Mouse (Mus musculus): ENCODE data around the gene Ubr2.

The Ubr2 gene

GRCm38 (mm10) chr17:47002401-47002800 is 8.0 kb downstream of the Ubr2 start:
- 77% methylated on average over 5 of the region's 5 CpGs for WGBS

- 88% methylated on average over 4 of the region's 4 CpGs for whole genome bisulfite sequencing
Measured at GRCm38 (mm10) chr17:46998840-46999239, 11.5 kb downstream of the Ubr2 start.

GRCm38 (mm10) chr17:46996484-46996883 is 13.9 kb downstream of the Ubr2 start:
- 70% methylated on average over 7 of the region's 7 CpGs for WGBS

DNA sequence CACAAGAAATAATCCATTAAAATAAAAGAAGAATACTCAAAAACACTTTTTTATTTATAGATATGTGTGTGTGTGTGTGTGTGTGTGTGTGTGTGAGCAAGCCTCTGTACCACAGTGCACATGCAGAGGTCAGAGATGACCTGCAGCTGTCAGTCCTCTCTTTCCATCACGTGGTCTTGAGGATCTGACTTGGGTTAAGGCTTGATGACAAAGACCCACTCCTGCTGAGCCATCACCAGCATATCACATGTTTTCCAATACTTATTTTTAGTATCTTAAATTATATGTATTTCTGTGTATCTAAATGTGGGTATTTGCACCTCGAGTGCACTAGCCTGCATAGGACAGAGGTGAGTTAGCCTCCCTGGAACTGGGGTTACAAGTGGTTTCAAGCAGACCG is 14.7 kb downstream of the Ubr2 start:
- whole genome bisulfite sequencing = 45% methylated on average over 3 of the region's 3 CpGs

DNA sequence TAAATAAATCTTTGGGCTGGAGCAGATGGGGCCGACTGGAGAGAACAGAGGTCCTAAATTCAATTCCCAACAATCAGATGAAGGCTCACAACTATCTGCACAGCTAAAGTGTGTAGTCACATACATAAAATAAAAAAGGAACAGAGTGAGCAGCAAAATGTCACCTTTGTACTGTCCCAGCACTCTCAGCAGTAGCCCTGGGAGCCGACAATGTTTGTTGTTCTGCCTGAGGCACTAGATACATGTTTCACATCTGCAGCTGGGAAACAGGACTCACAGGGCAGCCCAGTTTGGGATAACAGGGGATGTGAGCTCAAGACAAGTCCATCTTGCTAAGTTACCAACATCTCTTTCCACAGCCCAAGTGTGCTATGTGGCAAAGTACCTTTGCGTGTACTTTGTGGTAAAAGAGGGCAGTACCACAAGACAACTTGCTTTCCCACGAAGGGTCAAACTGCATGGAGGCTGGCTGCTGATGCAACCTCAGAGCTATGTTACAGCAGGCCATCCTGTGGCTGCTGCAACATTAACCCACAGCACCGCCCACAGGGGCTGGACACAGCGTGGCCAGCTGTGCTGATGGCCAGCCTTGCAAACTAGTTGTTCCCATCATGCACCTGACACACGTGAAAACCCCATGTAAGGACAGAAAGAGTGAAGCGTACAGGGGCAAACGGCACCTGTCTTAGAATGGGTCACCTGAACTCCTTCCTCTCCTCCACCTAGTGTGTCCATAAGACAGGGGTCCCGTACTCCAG is 15.5 kb downstream of the Ubr2 start:
- WGBS = 73% methylated on average over 10 of the region's 10 CpGs

DNA sequence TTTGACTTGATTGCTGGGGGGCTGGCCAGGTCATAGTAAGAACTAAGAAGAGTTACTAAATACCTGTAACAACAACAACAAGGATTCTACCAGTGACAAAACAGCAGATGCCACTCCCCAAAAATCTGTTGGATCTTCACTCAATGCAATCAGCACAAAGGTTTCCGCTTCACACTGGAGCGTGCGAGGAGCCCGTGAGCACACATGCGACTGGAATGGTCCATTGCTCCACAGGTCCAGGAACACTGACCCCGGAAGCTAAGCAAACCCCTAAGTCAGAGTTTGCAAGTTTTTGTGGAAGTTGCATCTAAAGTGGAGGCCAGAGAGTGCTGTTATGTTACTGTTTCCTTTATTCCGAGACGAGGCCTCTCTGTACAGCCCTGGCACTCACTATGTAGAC is 16.7 kb downstream of the Ubr2 start:
- WGBS = 94% methylated on average over 8 of the region's 8 CpGs

- WGBS = 48% methylated on average over 3 of the region's 3 CpGs
Measured at GRCm38 (mm10) chr17:46987631-46988030, 22.7 kb downstream of the Ubr2 start.

DNA sequence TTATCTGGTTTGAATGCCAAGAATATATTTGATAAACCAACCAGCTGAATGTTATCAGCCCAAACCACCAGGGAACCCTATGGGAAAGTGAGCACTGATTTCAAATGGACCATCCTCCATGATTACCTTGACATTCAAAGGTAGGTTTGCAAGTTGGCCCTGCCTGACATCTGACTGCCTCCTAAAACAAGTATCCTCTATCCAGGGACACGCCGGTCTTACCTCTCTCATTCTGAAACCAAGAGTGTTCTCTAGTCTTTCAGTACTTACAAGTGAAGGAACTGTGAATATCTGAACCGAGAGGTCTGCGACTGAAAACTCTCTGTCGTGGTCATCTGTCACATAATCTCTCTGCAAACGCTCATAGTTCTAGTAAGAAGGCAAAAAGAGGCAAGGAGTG is 30.3 kb downstream of the Ubr2 start:
- WGBS = 90% methylated on average over 6 of the region's 6 CpGs

- 71% methylated on average over 3 of the region's 3 CpGs for WGBS
Measured at GRCm38 (mm10) chr17:46975183-46975582, 35.2 kb downstream of the Ubr2 start.

GRCm38 (mm10) chr17:46972603-46973002 is 37.8 kb downstream of the Ubr2 start:
- 95% methylated on average over 7 of the region's 7 CpGs for WGBS

GRCm38 (mm10) chr17:46966892-46967291 is 43.5 kb downstream of the Ubr2 start:
- 75% methylated on average over 14 of the region's 14 CpGs for WGBS

GRCm38 (mm10) chr17:46963186-46963585 is 47.2 kb downstream of the Ubr2 start:
- WGBS = 59% methylated on average over 13 of the region's 13 CpGs

DNA sequence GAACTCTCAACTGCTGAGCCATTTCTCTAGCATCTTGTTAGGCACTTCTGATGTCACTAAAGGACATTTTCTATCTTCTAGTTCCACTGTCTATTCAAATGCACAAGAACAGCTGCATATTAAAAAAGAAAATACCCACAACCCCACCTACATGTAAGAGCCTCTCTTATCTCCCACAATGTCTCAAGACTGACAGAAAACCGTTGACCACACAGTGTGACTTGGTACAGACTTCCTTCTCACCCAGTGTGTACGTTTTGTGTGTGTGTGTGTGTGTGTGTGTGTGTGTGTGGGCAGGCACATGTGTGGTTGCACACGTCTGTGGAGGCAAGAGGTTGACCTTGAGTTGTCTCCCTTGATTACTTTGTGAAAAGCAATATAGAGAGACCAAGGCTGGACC is 48.2 kb downstream of the Ubr2 start:
- WGBS = 60% methylated on average over 3 of the region's 3 CpGs

- WGBS = 67% methylated on average over 10 of the region's 10 CpGs
Measured at GRCm38 (mm10) chr17:46960216-46960615, 50.1 kb downstream of the Ubr2 start.

- WGBS = 70% methylated on average over 2 of the region's 2 CpGs
Measured at GRCm38 (mm10) chr17:46958045-46958444, 52.3 kb downstream of the Ubr2 start.

DNA sequence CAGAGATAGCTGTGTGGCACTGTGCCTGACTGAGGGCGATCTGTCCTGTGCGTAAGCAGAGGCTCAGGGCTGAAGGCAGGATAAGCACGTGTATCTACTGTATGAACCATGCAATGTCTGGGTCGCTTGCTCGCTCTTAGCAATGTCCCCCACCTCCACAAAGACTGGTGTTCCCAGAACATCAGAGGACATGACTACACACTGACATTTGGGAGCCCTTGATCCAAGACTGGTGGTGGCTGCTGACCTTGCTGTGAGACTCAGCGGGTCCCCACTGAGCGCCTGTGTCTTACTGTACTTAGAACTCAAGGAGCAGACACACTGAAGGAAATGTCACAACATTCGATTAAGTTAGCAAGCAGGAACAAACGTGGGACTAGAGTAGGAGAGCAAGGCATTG is 64.1 kb downstream of the Ubr2 start:
- 70% methylated on average over 9 of the region's 9 CpGs for WGBS

DNA sequence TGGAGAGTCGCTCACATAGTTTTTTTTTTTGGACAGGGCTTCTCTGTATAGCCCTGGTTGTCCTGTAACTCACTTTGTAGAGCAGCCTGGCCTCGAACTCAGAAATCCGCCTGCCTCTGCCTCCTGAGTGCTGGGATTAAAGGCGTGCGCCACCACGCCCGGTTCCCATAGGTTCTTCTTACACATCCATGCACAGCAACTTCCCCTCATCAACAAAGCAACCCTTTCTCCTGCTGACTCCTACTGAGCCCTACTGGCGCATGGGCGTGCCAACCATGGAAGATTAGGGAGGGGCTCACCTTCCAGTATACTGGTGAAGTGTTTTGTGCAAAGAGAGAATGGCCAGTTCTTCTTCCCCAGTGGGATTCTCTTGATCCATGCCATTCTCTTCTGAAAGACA is 67.9 kb downstream of the Ubr2 start:
- 95% methylated on average over 9 of the region's 9 CpGs for WGBS

- WGBS = 88% methylated on average over 8 of the region's 8 CpGs
Measured at GRCm38 (mm10) chr17:46940461-46940860, 69.9 kb downstream of the Ubr2 start.

GRCm38 (mm10) chr17:46933557-46934348 is 76.6 kb downstream of the Ubr2 start:
- 60% methylated on average over 19 of the region's 19 CpGs for WGBS

DNA sequence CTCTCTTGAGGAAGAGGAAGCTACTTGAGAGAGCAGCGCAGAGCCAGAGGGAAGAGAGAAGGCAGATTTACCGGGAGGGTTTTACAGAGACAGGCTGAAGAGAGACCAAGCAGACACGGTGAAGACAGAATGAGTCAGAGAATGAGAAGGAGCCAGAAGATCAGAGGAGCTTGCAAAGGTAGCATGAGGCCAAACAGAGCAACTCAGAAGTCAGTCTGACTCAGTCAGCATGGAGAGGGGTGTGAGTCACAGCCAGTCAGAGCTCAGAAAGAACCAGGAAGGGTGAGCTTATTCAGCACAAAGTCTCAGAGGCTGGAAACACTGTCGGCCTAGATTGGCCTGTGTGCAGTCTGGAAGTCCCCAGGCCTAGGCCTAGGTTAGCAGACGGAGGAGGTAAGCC is 77.4 kb downstream of the Ubr2 start:
- 57% methylated on average over 5 of the region's 5 CpGs for WGBS

GRCm38 (mm10) chr17:46929897-46930296 is 80.5 kb downstream of the Ubr2 start:
- 86% methylated on average over 7 of the region's 7 CpGs for WGBS

DNA sequence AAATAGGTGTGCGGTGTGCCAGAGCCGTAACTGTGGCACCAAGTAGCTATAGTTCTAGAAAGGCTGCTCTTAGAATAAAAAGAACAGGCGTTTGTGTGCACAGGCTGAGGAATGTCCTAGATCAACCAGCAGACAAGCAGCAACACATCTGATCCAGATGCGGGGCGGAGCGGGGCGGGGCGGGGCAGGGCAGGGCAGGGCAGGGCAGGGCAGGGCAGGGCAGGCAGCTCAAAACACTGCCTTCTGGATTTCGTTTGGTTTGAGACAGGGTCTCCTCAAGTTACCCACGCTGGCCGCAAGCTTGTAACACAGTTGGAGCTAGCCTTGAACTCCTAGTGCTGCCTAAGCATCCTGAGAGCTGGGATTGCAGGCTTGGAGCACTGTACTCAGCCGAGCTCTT is 81.1 kb downstream of the Ubr2 start:
- WGBS = 86% methylated on average over 12 of the region's 12 CpGs

- WGBS = 56% methylated on average over 5 of the region's 5 CpGs
Measured at GRCm38 (mm10) chr17:46927781-46928180, 82.6 kb downstream of the Ubr2 start.

Measured in cerebral cortex, adult 2 months (tissue).